Mouse (Mus musculus) midbrain, embryonic 12.5 days (tissue): Measurements from ENCODE around the gene Cdkal1. TPM values are rescaled to one million over a fixed set of nuclear protein-coding genes. Genes with fewer than 3 reads are reported as not detected.

ENCODE experiments used
- ATAC-seq: fragments of 200-750 bp; cut with Nextera tagmentation; 2 replicates; pipeline ENCODE4 v1.8.0; 2017; ENCODE audit warnings: low read depth, moderate TSS enrichment, moderate library complexity; ENCODE audit not compliant: low FRiP score
- H3K27ac ChIP-seq: fragments of 300-500 bp; sonication (generic); replicated peaks from 2 replicates; pipeline ENCODE4 v1.5.1; 2016; ENCODE audit warnings: mild to moderate bottlenecking
- H3K27me3 ChIP-seq: fragments of 300-500 bp; sonication (generic); 2 replicates; pipeline ENCODE4 v1.6.1; 2016; ENCODE audit warnings: mild to moderate bottlenecking
- H3K36me3 ChIP-seq: fragments of 300-500 bp; sonication (generic); 2 replicates; pipeline ENCODE4 v1.6.1; 2016
- H3K4me1 ChIP-seq: fragments of 300-500 bp; sonication (generic); 2 replicates; pipeline ENCODE4 v1.6.1; 2016
- H3K4me2 ChIP-seq: fragments of 300-500 bp; sonication (generic); replicated peaks from 2 replicates; pipeline ENCODE4 v1.6.1; 2016; ENCODE audit warnings: mild to moderate bottlenecking, moderate library complexity
- H3K4me3 ChIP-seq: fragments of 300-500 bp; sonication (generic); 2 replicates; pipeline ENCODE4 v1.5.1; 2016; ENCODE audit warnings: mild to moderate bottlenecking
- H3K9ac ChIP-seq: fragments of 300-500 bp; sonication (generic); replicated peaks from 2 replicates; pipeline ENCODE4 v1.6.1; 2016; ENCODE audit warnings: mild to moderate bottlenecking, moderate library complexity
- H3K9me3 ChIP-seq: fragments of 300-500 bp; sonication (generic); 2 replicates; pipeline ENCODE4 v1.6.1; 2016; ENCODE audit warnings: mild to moderate bottlenecking
- WGBS: fragments of 180-500 bp; shearing (Covaris S2); methylation state at CpG from one replicate; pipeline ENCODE4 v1.1.7; 2016; 5-methylcytosine and 5-hydroxymethylcytosine counted together
- polyA plus RNA-seq: library from polyadenylated mRNA; unstranded; fragments of >200 nt; fragmentation: Nextera tagmentation; extraction: Ambion mirVana; gene quantifications from 2 replicates; pipeline ENCODE4 v1.2.1, GENCODE M21; 2016

The Cdkal1 gene
- polyA plus RNA-seq, 1 experiment from 2014 or later, result 33.3 TPM

DNA sequence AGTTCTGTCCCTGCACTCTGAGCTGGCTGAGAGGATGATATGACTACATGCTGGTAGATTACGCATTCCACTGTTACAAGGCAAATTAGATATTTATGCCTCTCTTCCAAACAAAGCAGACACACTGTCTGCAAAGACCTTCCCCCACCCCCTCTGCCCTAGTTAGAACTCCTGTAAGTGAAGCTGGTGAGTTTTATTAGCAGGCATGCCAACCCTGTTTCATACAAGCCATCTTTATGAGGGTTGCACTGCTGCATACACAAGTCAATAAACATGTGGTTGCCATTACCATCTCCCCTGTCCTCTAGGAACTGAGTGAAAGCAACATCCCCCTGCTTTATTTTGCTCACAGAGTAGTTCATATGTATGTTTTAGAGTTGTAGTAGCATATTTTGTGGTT lies 447.9 kb downstream of the Cdkal1 start:
- Histone ChIP-seq H3K27me3 (no peaks in the 10 kb centered on the region), H3K9me3 (no peaks in the 10 kb centered on the region), H3K4me1 (peaks cover 6% of the 10 kb centered on the region; the same call in 1 of the 2 replicates), H3K4me3 (no peak overlapping the region), H3K4me2 (no peak overlapping the region), H3K27ac (no peak overlapping the region), H3K36me3 (no peaks in the 10 kb centered on the region), H3K9ac (no peak overlapping the region)
- no peak for ATAC-seq
- 83% methylated on average over 1 of the region's 1 CpGs for WGBS

- no peaks in the 10 kb centered on the region for H3K27me3 ChIP-seq
- ATAC-seq, result no peak
- H3K4me2 ChIP-seq, result no peak overlapping the region
- 77% methylated on average over 5 of the region's 5 CpGs for WGBS
- no peak overlapping the region for H3K27ac ChIP-seq
- no peak overlapping the region for H3K9ac ChIP-seq
- H3K4me3 ChIP-seq, result no peak overlapping the region
- no peaks in the 10 kb centered on the region for H3K36me3 ChIP-seq
- H3K9me3 ChIP-seq, result no peaks in the 10 kb centered on the region
- H3K4me1 ChIP-seq, result 0 out of 2 replicates have a peak, but pooled peaks cover 3% of the 10 kb centered on the region
Measured at GRCm38 (mm10) chr13:29405316-29405715, 450.2 kb downstream of the Cdkal1 start.

DNA sequence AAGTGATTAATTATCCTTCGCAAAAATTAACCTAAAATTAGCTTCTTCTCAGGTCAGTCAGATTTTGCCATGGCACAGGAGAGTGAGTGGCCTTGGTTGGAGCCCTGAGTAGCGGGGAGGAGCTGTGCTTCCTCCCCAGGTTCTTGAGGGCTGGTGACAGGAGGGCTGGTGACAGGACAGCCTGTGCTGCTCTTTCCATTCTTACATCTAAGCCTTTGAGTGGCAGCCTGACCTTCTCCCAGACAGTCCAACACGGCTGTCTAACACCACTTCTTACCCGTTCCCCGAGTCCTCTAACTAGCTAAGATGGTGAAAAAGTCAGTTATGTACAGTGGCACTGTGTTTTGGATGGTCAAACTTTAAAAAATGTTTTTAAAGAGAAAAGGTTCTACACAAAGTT lies 452.3 kb downstream of the Cdkal1 start:
- H3K9ac ChIP-seq, result no peak overlapping the region
- 83% methylated on average over 5 of the region's 5 CpGs for WGBS
- no peak overlapping the region for H3K27ac ChIP-seq

GRCm38 (mm10) chr13:29402526-29403040 lies 452.9 kb downstream of the Cdkal1 start:
- Histone ChIP-seq H3K9ac (no peak overlapping the region), H3K4me3 (no peak overlapping the region), H3K36me3 (no peaks in the 10 kb centered on the region), H3K27me3 (no peaks in the 10 kb centered on the region), H3K4me1 (0 out of 2 replicates have a peak, but pooled peaks cover 1% of the 10 kb centered on the region), H3K4me2 (no peak overlapping the region), H3K9me3 (no peaks in the 10 kb centered on the region), H3K27ac (no peak overlapping the region)
- 73% methylated on average over 3 of the region's 3 CpGs for WGBS
- no peak for ATAC-seq

More for the DNA sequence above, 452.3 kb downstream of the Cdkal1 start:
- Histone ChIP-seq H3K36me3 (no peaks in the 10 kb centered on the region), H3K9me3 (no peaks in the 10 kb centered on the region), H3K4me1 (0 out of 2 replicates have a peak, but pooled peaks cover 3% of the 10 kb centered on the region), H3K4me2 (no peak overlapping the region), H3K27me3 (no peaks in the 10 kb centered on the region), H3K4me3 (no peak overlapping the region)
- no peak for ATAC-seq

GRCm38 (mm10) chr13:29399908-29400307 lies 455.6 kb downstream of the Cdkal1 start:
- 81% methylated on average over 5 of the region's 5 CpGs for WGBS
- ATAC-seq, result no peak
- no peaks in the 10 kb centered on the region for H3K36me3 ChIP-seq
- H3K4me2 ChIP-seq, result no peak overlapping the region
- no peak overlapping the region for H3K4me3 ChIP-seq
- H3K9ac ChIP-seq, result no peak overlapping the region
- H3K9me3 ChIP-seq, result no peaks in the 10 kb centered on the region
- H3K4me1 ChIP-seq, result no peaks in the 10 kb centered on the region
- H3K27ac ChIP-seq, result 0 out of 2 replicates have a peak overlapping the region, but pooled peaks have one; percentile 1
- H3K27me3 ChIP-seq, result no peaks in the 10 kb centered on the region

DNA sequence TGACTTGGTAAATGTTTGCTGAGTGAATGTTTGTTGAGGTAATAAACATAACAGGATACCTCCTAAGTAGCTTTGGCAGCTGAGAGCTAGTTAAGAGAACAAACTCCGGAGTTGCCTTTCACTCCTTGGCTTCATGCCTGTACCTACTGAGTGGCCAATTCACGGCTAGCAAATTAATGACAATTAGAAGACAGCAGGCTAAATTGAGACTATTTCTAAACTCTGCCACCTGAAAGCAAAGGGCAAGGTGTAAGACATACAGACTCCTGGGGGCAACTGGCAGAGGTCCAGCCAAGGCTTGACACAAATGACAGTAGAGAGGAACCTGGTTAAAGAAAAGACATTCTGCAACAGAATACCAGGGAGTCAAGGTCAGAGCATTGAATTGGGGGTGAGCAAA lies 457.0 kb downstream of the Cdkal1 start:
- Histone ChIP-seq H3K4me1 (no peaks in the 10 kb centered on the region), H3K9me3 (no peaks in the 10 kb centered on the region), H3K27me3 (no peaks in the 10 kb centered on the region), H3K27ac (no peak overlapping the region), H3K9ac (no peak overlapping the region), H3K4me3 (no peak overlapping the region), H3K36me3 (no peaks in the 10 kb centered on the region), H3K4me2 (no peak overlapping the region)
- no peak for ATAC-seq
- 87% methylated on average over 2 of the region's 2 CpGs for WGBS

GRCm38 (mm10) chr13:29395694-29396093 lies 459.8 kb downstream of the Cdkal1 start:
- Histone ChIP-seq H3K27me3 (no peaks in the 10 kb centered on the region), H3K4me1 (no peaks in the 10 kb centered on the region), H3K4me2 (no peak overlapping the region), H3K27ac (no peak overlapping the region), H3K36me3 (no peaks in the 10 kb centered on the region), H3K9me3 (no peaks in the 10 kb centered on the region), H3K4me3 (no peak overlapping the region), H3K9ac (no peak overlapping the region)
- ATAC-seq, result no peak
- 86% methylated on average over 4 of the region's 4 CpGs for WGBS

DNA sequence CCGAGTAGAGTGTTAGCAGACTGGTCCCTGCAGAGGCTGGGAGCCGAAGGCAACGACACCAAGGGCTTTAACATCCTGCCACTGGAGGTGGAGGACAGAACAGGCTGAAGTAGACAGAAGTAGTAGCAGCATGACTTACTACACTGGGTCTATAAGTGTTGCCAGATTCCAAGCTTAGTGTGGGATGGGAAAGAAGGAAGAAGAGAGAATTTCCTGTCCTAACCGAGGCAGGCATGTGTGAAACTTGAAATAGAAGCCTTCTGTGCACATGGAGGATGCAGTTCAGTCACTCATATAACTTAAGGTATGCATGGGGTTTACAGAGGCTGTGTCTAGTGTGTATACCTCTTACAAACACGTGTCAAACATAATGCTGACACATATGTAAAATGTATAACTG lies 465.4 kb downstream of the Cdkal1 start:
- H3K4me2 ChIP-seq, result no peak overlapping the region
- H3K36me3 ChIP-seq, result no peaks in the 10 kb centered on the region
- WGBS, result 81% methylated on average over 5 of the region's 5 CpGs
- no peak overlapping the region for H3K27ac ChIP-seq
- no peaks in the 10 kb centered on the region for H3K9me3 ChIP-seq
- no peaks in the 10 kb centered on the region for H3K27me3 ChIP-seq
- H3K4me1 ChIP-seq, result 0 out of 2 replicates have a peak, but pooled peaks cover 4% of the 10 kb centered on the region
- H3K4me3 ChIP-seq, result no peak overlapping the region
- ATAC-seq, result no peak
- no peak overlapping the region for H3K9ac ChIP-seq

DNA sequence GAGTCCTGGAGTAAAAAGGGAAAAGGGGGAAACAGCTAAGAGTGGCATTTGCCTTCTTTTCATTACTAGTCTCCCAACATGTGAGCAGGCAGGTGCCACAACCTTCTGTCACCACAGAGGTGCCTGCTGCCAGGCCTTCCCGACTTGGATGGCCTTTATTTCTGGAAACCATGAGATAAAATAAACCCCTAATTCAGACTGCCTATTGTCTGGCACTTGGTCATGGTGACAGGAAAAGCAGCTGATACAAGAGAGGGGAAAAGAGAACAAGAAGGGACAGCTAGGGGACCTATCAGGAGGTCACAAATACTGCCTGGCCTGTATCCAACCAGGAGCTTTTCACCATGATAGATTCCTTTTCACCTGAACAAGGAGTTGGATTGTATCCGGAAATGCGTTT lies 466.6 kb downstream of the Cdkal1 start:
- H3K4me2 ChIP-seq, result no peak overlapping the region
- H3K4me1 ChIP-seq, result 0 out of 2 replicates have a peak, but pooled peaks cover 4% of the 10 kb centered on the region
- H3K27ac ChIP-seq, result no peak overlapping the region
- H3K27me3 ChIP-seq, result no peaks in the 10 kb centered on the region
- H3K9me3 ChIP-seq, result no peaks in the 10 kb centered on the region
- no peak overlapping the region for H3K9ac ChIP-seq
- no peak overlapping the region for H3K4me3 ChIP-seq
- no peaks in the 10 kb centered on the region for H3K36me3 ChIP-seq
- ATAC-seq, result no peak
- 84% methylated on average over 3 of the region's 3 CpGs for WGBS

GRCm38 (mm10) chr13:29377572-29377971 lies 477.9 kb downstream of the Cdkal1 start:
- no peak for ATAC-seq
- WGBS, result 87% methylated on average over 2 of the region's 2 CpGs
- Histone ChIP-seq H3K27me3 (no peaks in the 10 kb centered on the region), H3K4me3 (no peak overlapping the region), H3K36me3 (no peaks in the 10 kb centered on the region), H3K9me3 (no peaks in the 10 kb centered on the region), H3K27ac (no peak overlapping the region), H3K4me2 (no peak overlapping the region), H3K4me1 (peaks cover 26% of the 10 kb centered on the region), H3K9ac (no peak overlapping the region)

GRCm38 (mm10) chr13:29371916-29372315 lies 483.6 kb downstream of the Cdkal1 start:
- peaks cover 58% of the 10 kb centered on the region for H3K4me1 ChIP-seq
- H3K36me3 ChIP-seq, result no peaks in the 10 kb centered on the region
- H3K27me3 ChIP-seq, result no peaks in the 10 kb centered on the region
- WGBS, result 28% methylated on average over 3 of the region's 3 CpGs
- H3K4me3 ChIP-seq, result no peak overlapping the region
- no peak overlapping the region for H3K4me2 ChIP-seq
- H3K9ac ChIP-seq, result no peak overlapping the region
- peak overlapping the region; percentile 93 for H3K27ac ChIP-seq
- H3K9me3 ChIP-seq, result no peaks in the 10 kb centered on the region
- ATAC-seq, result no peak

DNA sequence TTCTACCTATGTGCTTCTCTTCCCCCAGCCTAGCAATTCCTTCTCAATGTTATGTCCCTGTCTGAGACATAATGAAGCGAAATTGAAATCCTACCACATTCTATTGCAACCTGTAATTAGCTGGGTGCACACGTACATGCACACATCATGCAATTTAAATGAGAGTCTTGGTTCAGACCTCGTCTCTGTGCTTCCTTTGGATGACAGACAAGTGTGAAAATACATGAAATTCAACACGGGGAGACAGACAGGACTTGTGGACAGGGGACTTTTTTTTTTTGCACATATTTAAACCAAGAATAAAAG lies 484.1 kb downstream of the Cdkal1 start:
- Histone ChIP-seq H3K4me1 (peaks cover 58% of the 10 kb centered on the region), H3K27me3 (no peaks in the 10 kb centered on the region), H3K9ac (no peak overlapping the region), H3K4me3 (no peak overlapping the region), H3K9me3 (no peaks in the 10 kb centered on the region), H3K36me3 (no peaks in the 10 kb centered on the region), H3K4me2 (0 out of 2 replicates have a peak overlapping the region, but pooled peaks have one; percentile 16), H3K27ac (peak overlapping the region; percentile 93)
- peak; percentile 50 for ATAC-seq
- 11% methylated on average over 4 of the region's 4 CpGs for WGBS
